Mouse (Mus musculus) cerebellum, adult 11-12 months (tissue): ENCODE results near the gene Sh2d5.

Experiments
- DNase-seq: peaks from one replicate; pipeline ENCODE4 v3.0.0; 2022

Sh2d5 gene

DNA sequence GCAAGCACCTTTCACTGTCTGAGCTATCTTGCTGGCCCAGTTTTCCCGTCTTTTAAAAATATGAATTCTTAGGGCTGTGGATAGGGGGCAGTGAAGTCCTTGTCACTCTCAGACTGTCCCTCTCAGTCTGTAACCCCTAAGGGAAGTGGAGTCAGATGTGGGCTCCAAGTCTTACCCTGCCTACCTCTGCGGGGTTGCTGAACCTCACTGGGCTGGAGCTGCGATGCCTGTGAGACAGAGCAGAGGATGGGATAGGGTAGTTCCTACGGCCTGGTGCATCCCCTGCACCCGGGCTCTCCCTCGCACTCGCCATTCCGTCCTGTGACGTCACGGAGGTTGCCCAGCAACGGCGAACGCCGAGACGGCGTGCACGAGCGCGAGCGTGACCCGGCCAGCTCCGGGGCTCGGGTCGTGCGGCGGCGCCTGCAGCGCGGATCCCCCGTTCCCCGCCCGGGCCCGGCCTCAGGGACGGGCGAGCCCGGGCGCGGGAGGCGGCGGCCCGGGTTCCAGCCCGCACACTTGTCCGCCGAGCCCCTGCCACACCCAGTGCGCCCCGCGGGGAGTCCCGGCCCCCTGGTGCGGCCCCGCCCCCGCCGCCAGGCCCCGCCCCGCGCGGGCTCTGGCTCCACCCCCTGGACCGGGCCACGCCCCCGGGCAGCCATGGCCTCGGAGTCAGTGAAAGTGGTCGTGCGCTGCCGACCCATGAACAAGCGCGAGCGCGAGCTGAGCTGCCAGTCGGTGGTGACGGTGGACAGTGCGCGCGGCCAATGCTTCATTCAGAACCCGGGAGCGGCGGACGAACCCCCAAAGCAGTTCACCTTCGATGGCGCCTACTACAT, 11.9 kb downstream of the Sh2d5 start:
- DNase-seq = peak; percentile 76

DNA sequence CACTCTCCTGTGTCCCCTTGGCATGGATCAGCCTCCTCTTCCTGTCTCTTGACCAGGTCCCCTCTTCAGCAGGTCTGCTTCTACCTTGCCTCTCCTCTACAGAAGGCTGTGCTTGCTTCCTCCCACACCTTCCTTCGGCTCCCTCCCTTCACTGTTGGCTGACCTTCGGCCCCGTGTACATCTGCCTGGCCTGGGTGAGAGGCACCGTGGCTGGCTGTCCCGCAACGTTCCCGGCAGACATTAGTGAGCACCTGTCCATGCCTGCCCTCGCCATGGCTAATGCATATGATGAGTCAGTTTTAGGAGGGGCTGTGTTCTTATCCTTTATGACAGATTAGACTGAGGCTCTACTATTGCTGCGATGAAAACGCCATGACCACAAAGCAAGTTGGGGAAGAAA, 17.7 kb downstream of the Sh2d5 start:
- no peak for DNase-seq

DNA sequence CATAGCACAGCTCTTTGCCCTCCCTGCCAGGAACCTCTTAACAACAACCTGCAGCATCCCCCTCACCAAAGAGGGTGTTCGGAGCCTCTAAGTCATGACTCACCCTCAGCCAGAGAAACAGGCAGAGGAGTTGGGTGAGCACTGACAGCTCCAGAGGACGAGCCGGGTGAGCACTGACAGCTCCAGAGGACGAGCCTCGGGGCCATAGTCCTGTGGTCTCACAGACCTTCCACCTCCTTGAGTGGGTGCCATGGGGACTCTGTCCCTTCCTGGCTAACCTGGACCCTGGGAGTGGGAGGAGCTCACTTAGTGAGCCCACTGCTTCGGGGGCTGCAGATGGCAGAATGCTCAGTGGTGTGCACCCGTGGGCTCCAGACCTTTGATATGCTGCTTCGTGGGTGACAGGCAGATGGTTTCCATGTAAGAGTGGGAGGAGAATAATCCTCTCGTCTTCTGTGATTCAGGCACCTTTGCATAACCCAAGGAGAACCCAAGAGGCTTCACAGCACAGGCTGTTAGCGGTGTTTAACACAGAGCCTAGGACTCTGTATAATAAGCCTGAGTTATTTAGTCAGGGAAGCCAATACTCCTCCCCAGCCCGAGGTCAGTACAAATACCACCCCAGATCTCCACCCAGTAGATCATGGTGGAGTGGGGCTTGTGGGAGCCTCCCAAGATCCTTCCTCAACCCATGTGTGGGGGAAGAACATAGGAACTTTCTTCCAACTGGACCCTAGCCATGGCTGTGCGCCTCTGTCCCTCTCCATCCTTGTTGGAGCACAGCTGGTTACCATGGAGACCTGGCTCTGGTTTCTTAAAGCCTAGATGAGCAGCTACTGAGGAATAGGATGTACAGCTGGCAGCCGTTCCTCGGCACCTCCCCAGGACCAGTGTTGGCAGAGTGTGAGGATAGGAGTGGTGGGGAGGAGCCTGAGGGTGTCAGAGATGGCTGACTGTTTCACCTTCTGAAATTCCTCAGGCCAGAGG, 22.1 kb downstream of the Sh2d5 start:
- no peak for DNase-seq

DNA sequence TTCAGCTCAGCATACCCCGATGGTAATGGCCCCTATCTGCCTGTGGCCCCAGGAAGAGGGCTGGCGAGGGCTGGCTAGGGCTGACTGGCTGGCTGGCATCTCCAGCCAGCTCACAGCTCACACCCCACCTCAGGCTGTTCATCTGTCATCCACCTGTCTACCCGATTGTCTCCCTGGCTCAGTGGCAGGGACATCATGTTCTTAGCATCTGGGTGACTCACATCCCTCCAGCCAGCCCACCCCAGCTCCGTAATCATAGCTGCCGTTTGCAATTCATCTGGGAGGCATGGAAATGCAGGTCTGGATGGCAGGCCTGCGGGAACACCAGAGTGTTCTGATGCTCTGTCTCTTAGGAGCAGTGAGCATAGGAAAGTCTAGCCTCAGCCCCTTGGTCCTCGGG, 28.1 kb downstream of the Sh2d5 start:
- DNase-seq = no peak

DNA sequence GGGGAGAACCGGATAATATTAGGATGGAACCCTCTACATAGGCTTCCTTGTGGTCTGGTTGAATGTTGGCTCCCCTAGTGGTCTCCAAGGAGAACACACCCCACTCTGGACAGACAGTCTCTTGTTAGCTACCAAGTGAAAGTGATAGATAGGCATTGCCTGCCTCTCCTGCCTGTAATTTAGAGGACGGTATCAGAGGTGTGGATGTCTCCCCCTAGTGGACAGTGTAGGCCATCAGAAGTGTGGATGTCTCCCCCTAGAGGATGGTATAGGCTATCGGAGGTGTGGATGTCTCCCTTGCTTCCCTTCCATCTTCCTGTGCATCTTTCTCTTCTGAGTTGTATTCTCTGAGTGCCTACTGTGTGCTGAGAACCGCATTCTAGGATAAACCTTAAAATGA, 32.6 kb downstream of the Sh2d5 start:
- peak; percentile 60 for DNase-seq

DNA sequence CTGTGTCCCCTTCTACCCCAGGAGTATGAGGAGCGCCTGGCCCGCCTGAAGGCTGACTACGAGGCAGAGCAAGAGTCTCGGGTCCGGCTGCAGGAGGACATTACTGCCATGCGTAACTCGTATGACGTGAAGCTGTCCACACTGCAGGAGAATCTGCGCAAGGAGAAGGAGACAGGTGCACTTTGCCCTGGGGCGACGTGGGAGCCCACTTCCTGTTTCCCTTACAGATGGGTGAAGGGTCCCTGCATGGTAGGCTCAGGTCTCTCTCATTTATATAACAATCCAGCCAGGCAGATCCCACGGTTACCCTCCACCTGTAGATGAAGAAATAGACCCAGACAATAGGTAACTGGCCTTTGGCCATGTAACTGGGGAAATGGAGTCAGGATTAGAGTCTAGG, 36.2 kb downstream of the Sh2d5 start:
- DNase-seq = no peak

DNA sequence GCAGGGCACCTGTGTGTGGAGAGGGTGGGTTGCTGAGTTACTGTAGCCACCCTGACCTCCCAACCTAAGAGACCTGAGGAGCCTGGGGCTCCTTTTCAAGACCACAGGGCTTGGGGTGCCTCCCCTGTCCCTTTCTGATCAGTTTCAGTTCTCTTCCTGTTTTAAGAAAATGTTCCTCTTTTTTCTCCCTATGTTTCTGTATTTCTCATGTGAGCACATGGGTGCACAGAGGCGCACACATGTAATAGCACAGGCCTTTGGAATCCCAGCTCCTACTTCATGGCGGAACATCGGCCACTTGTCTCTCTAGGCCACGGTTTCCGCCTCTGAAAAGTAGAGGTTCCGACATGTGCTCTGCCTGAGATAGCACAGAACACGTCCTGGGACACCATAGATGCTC, 38.5 kb downstream of the Sh2d5 start:
- no peak for DNase-seq

DNA sequence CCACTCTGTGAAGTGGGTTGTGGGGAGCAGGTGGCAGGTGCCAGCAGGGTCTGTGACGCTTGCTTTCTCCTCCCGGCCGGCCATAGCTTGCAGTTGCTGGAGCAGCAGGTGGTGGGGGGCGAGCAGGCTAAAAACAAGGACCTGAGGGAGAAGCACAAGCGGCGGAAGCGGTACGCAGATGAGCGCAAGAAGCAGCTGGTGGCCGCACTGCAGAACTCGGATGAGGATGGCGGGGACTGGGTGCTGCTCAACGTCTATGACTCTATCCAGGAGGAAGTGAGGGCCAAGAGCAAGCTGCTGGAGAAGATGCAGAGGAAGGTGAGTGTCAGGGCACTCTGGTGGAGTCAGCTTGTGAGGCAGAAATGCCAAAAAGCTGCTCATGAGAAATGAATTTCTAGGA, 41.8 kb downstream of the Sh2d5 start:
- DNase-seq = no peak

DNA sequence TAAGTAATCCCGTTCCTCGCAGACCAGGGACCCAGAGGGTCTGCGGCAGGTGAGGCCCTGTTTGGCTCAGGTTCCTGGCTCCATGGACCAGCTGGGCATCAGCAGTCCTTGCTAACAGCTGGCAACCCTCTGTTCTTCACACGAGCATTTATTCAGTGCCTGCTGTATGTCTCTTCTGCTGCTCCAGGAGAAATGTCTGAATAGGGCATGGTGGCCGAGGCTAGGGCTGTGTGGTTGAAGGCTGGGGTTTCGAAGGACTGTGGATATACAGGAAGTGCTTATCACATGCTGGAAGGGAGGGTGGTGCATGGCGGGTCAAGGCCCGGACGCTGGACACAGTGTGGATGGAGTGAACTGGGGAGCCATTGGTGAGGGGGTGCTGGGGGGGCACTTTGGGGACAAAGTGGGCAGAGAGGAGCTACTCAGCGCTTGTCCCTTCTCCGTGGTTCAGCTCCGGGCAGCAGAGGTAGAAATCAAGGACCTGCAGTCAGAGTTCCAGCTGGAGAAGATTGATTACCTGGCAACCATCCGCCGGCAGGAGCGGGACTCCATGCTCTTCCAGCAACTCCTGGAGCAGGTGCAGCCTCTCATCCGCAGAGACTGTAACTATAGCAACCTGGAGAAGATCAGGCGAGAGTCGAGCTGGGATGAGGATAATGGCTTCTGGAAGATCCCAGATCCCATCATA, 43.2 kb downstream of the Sh2d5 start:
- no peak for DNase-seq

DNA sequence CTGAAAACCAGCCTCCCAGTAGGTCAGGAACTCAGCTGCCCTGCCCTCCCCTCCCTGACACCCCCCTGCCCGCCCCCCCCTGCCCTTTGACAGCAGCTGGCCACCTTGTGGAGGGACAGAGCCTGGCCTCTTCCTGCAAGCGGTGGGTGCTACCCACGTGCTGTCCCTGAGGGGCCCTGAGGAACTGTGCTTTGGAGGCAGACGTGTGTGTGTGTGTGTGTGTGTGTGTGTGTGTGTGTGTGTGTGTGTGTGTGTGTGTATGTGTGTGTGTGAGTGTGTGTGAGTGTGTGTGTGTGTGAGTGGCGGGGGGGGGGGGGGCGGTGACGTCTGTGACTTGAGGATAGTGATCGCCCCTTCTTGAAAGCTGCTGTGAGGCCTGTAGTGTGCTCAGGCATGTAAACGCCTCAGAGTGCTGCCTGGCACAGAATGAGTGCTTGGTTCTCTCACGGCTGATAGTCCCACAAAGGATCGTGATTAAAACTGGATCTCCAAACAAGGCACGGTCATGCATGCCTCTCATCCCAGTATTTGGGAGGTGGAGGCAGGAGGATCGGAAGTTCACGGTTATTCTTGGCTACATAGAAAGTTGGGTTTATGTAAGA, 43.8 kb downstream of the Sh2d5 start:
- no peak for DNase-seq

DNA sequence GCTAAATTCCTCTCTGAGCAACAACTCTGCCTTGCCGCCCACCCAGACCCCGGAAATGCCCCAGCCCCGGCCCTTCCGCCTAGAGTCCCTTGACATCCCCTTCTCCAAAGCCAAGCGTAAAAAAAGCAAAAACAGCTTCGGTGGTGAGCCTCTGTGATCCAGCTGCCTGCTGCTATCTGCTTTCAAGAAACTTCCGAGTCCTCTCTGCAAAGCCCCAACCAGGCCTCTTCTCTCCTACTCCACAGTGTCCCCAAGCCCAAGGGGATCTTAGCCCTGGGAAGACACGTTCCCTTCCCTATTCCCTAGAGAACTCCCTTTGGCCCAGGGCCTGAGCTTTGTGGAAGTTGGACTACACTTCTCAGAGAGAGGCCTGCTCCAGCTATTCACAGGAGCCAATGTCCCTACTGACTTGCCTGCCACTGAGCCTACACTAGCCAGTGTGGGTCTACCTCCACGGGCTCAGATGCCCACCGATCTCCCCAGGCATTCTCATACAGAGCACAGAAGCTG, 51.1 kb downstream of the Sh2d5 start:
- DNase-seq = no peak

DNA sequence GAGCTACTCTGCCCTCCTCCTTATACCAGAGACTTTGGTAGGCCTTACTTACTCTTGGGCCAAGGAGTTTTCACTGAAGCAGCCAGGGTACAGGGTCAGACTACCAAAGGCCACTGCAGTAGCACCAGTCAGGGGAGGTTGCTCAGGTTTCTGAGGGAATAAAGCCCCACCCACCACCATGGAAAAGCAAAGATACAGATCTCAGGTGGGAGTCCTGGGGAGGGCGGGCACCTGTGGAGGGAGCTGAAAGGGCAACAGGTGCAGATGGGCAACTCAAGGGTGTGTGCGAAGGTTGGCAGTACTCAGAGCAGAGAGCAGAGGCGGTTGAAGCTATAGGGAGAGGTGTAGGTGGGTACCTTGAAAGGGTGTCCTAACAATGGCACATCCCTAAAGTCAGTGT, 52.8 kb downstream of the Sh2d5 start:
- DNase-seq = peak; percentile 34

DNA sequence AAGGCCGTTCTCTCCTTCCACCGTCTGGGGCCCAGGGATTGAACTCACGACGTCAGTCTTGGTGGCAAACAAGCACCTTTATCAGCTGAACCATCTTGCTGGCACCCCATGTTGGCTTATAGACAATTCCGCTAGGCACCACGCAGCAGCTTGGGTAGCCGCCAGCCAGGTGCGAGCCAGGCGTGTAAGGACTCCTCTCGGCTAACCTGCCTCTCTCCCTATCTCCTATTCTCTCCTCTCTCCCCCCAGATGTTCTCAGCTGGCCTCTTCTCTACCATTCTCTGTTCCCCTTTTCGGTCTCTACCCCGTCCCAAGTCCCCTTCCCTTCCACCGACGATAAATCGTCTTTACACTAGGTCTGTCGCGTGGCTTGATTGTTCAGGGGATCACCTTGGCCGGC, 53.5 kb downstream of the Sh2d5 start:
- DNase-seq = peak; percentile 54

DNA sequence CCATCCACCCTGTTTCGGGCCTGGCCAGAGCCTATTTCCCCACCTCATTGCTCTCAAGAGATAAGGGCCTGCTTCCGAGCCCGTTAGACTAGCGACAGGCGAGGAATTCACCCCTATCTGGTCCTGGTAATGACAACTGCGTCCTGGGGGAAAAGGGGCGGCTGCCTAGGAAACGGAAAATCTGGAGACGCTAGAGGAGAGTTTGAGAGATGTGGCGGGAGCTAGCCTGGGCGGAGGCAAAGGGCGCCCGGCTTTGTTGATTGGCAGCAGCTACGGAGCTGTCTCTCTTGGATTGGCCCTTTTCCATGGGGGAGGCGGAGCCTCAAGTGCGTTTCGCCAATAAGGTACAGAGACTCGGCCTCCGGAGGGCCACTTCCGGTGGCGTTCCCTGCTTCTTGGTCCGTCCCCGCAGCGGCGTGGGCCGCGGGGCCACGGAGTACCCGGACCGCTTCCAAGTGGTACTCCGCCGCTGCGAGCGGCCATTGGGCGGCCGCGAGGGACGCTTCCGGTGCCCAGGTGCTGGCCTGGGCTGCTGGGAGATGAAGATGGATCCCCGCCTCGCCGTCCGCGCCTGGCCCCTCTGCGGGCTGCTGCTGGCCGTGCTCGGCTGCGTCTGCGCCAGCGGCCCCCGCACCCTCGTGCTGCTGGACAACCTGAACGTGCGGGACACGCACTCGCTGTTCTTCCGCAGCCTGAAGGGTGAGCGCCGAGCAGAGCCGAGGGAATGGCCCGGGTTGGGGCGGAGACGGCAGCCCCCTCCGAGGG, 54.3 kb downstream of the Sh2d5 start, which contains the start of gene Ddost:
Gene Ddost, plus strand, starts transcription at position 391 of the 765 bp plus-strand sequence.
- DNase-seq = peak; percentile 99

DNA sequence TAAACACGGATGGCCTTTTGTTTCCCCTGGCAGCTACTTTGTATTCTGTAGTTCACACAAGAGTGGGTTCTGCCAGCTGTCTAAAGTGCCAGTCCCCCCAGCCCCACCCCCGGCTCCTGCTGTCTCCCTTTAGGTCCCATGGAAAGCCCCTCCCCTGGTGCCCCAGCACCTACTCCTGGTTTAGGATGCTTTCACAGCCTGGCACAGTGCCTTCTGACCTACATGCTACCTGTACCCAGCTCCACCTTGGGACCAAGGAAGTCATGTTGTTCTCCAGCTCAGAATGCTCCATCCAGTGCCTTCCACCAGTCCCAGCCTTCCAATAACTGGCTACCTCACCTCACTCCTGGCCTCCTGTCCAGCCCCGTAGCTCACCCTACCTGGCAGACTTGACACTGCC, 56.8 kb downstream of the Sh2d5 start:
- peak; percentile 25 for DNase-seq

DNA sequence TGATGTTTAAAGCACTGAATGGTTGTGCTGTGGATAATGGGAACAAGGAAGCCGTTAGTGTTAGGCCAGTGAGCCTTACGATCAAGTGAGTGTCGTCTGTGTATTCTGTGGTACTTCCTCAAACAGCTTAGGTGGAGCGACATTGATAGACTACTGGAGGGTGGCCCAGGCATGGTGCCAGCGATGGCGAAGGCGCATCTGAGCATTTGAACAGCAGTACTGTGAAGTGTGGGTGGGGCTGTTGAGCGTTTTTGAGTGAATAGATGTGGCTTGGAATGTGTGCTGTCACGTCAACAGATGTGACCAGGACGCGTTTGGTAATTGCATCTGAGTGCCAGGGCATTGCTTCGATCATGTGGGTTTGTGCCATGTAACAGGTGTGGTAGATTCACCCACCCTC, 57.5 kb downstream of the Sh2d5 start:
- peak; percentile 37 for DNase-seq

DNA sequence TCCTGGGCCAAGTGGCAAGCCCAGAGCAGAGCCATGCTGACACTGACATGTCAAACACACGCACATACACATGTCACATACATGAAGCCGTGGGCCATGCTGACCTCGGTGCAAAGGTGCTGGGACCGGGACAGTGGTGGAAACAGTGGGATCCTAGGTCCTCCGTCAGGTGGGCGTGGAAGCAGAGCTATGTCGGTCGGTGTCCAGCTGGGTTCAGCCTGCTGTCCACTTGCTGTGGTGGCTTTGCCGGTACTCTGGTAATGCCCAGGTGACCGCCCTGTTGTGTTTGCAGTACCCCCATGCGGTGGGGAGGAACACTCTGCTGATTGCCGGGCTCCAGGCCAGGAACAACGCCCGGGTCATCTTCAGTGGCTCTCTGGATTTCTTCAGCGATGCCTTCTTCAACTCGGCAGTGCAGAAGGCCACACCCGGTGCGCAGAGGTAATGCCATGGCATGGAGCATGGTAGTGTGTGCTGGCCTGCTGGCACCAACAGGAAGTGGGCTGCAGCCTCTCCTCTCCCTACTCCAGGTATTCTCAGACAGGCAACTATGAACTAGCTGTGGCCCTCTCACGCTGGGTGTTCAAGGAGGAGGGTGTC, 60.2 kb downstream of the Sh2d5 start:
- DNase-seq = peak; percentile 21
